Mouse (Mus musculus) liver, adult 2 months (tissue): Measurements from ENCODE around the gene Raver1.

ENCODE experiments used
- CTCF ChIP-seq: fragments of 200-500 bp; IDR thresholded peaks from 2 replicates; pipeline ENCODE4 v1.5.1; 2011; ENCODE audit warnings: low read depth, low read length, control low read depth
- POLR2A ChIP-seq: fragments of 200-500 bp; IDR thresholded peaks from 2 replicates; pipeline ENCODE4 v1.6.1; 2011; ENCODE audit warnings: low read length, control low read depth; ENCODE audit not compliant: insufficient read depth; ENCODE audit errors: extremely low read depth

DNA sequence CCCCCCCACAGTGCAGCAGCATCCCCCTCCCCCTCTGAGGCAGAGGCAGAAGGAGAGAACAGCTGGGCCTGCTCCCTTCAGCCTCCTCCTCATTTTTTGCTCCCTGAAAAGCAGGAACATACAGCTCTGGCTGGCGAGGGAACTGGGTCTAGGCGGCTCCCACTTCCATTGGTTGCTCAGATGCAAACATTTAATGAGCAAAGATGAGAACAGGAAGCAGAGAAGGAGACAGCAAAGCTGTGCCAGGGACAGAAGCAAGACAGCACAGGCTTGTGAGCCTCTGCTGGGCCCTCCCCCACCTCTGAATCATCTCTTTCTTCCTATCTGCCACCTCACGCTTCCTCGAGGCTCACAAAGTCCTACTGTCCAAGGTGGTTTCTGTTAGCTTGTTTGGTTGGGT is 50.5 kb downstream of the Raver1 start:
- no peak for TF ChIP-seq POLR2A
- TF ChIP-seq CTCF = no peak
